Comparison of ENCODE assay signal across 16 mouse cellular contexts in the genomic region with DNA sequence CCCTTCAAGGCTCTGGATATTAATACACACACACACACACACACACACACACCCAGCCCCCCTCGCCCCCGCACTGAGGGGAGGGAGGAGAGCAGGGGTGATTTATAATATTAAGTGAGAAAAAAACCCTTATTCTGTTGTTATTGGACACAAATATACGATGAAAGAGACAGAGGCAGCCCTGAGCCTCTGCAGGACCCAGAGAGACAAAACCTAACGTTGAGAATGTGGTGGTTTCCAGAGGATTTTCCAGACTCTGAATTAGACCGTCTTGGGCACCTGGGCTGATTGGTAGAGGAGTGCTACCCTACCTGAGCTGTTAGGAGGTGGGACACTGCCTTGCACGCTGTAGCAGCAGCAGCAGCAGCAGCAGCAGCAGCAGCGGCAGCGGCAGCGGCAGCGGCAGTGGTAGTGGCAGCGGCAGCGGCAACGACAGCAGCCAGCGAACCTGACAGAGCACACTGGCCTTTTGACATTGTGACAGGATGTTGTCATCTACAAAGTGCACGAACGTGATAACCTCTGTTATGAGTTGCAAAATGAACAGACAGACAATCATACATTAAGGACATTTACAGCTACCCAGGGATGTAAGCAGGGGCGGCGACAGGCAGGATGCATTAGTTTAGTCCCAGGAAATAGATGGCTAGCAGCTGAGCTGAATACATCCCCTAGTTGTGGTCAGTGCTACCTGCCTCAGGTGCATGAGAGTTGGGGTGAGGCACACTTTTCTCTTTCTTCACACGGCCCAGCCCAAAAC. TPM values are rescaled to one million over a fixed set of nuclear protein-coding genes. Genes with fewer than 3 reads are reported as not detected.
DNase-seq lines count a peak whose midpoint lies in the region; ATAC-seq and TF ChIP-seq lines count a peak whose summit lies in the region.
"Had no signal": no experiment of that assay in that cellular context is flagged by ENCODE, and none has a peak within 500 bp of the region (broad histone marks: within the 10 kb centered on the region; RNA-seq: fewer than 3 reads in every experiment).

No protein-coding gene starts in this region.

- peak overlapping the region; percentile 77 for H3K4me3 ChIP-seq in heart, embryonic 12.5 days
- peak overlapping the region; percentile 28; the same call in 1 of the 2 replicates for H3K4me3 ChIP-seq in stomach, embryonic 14.5 days (ENCODE audit: low read depth, low read length)
- H3K4me3 ChIP-seq in stomach, postnatal 0 days (ENCODE audit: low read depth, low read length) = no peak overlapping the region
- H3K4me3 ChIP-seq in heart, embryonic 16.5 days (ENCODE audit: low read length) = peak overlapping the region; percentile 77
- H3K4me3 ChIP-seq: liver, embryonic 13.5 days; neural tube, embryonic 13.5 days had no signal

- H3K27me3 ChIP-seq in heart, embryonic 12.5 days (replicated peaks) = peaks cover 61% of the 10 kb centered on the region
- H3K27me3 ChIP-seq in stomach, embryonic 14.5 days (ENCODE audit: control insufficient read depth, insufficient read depth, low read length) = peaks cover 55% of the 10 kb centered on the region
- H3K27me3 ChIP-seq in stomach, postnatal 0 days (ENCODE audit: control insufficient read depth, insufficient read depth, low read length) = peaks cover 27% of the 10 kb centered on the region
- H3K27me3 ChIP-seq in heart, embryonic 16.5 days (ENCODE audit: control insufficient read depth, insufficient read depth, low read length) = peaks cover 27% of the 10 kb centered on the region

- no peaks in the 10 kb centered on the region; the same call in 1 of the 2 replicates for H3K9me3 ChIP-seq in heart, embryonic 12.5 days (replicated peaks)
- H3K9me3 ChIP-seq in stomach, embryonic 14.5 days (ENCODE audit: control insufficient read depth, low read depth, low read length) = no peaks in the 10 kb centered on the region
- H3K9me3 ChIP-seq in stomach, postnatal 0 days (ENCODE audit: control insufficient read depth, low read length) = no peaks in the 10 kb centered on the region
- no peaks in the 10 kb centered on the region for H3K9me3 ChIP-seq in heart, embryonic 16.5 days (replicated peaks; ENCODE audit: control insufficient read depth, low read length)
- H3K9me3 ChIP-seq: liver, embryonic 13.5 days; neural tube, embryonic 13.5 days had no signal

- no peak for TF ChIP-seq CTCF in stomach, postnatal 0 days (IDR thresholded peaks at IDR 0.05; ENCODE audit: low read depth)

- no peak for DNase-seq in heart, postnatal 4 days
- no peak for DNase-seq in stomach, postnatal 0 days (ENCODE audit: low spot score)
- no peak for DNase-seq in kidney, postnatal 4 days
- no peak for DNase-seq in lung, postnatal 10 days
- DNase-seq: cerebellum, adult 11-12 months; liver, embryonic 13.5 days; lung, postnatal 14 days; midbrain, embryonic 14.5 days; thymus, adult 2 months had no signal

- peak overlapping the region; percentile 95 for H3K9ac ChIP-seq in heart, embryonic 12.5 days
- no peak overlapping the region for H3K9ac ChIP-seq in stomach, embryonic 14.5 days (replicated peaks; ENCODE audit: low read depth, low read length)
- H3K9ac ChIP-seq in stomach, postnatal 0 days (ENCODE audit: low read length) = no peak overlapping the region
- H3K9ac ChIP-seq in heart, embryonic 16.5 days (ENCODE audit: low read length) = peak overlapping the region; percentile 97
- H3K9ac ChIP-seq: liver, embryonic 13.5 days; neural tube, embryonic 13.5 days had no signal

- no peak for ATAC-seq in heart, embryonic 12.5 days (ENCODE audit: insufficient number of reproducible peaks, low FRiP score)
- ATAC-seq in stomach, embryonic 14.5 days (ENCODE audit: insufficient number of reproducible peaks, insufficient read depth, low FRiP score, low read depth) = no peak
- ATAC-seq in stomach, postnatal 0 days (ENCODE audit: low FRiP score, low TSS enrichment) = no peak
- ATAC-seq in heart, embryonic 16.5 days (replicated peaks; ENCODE audit: extremely low read depth, insufficient read depth, low FRiP score) = no peak

- H3K36me3 ChIP-seq in heart, embryonic 12.5 days = peaks cover 47% of the 10 kb centered on the region
- H3K36me3 ChIP-seq in stomach, embryonic 14.5 days (ENCODE audit: control insufficient read depth, insufficient read depth, low read length) = no peaks in the 10 kb centered on the region
- no peaks in the 10 kb centered on the region for H3K36me3 ChIP-seq in stomach, postnatal 0 days (ENCODE audit: control insufficient read depth, insufficient read depth, low read length)
- peaks cover 10% of the 10 kb centered on the region; the same call in 1 of the 2 replicates for H3K36me3 ChIP-seq in heart, embryonic 16.5 days (ENCODE audit: control insufficient read depth, insufficient read depth)
- H3K36me3 ChIP-seq: liver, embryonic 13.5 days; neural tube, embryonic 13.5 days had no signal

- 9% methylated on average over 19 of the region's 19 CpGs for WGBS in heart, embryonic 12.5 days
- WGBS in stomach, embryonic 14.5 days = 5% methylated on average over 19 of the region's 19 CpGs
- 9% methylated on average over 19 of the region's 19 CpGs for WGBS in stomach, postnatal 0 days
- 6% methylated on average over 19 of the region's 19 CpGs for WGBS in heart, embryonic 16.5 days

- peaks cover 9% of the 10 kb centered on the region; the same call in 1 of the 2 replicates for H3K4me1 ChIP-seq in heart, embryonic 12.5 days (replicated peaks)
- H3K4me1 ChIP-seq in stomach, embryonic 14.5 days (ENCODE audit: control insufficient read depth, insufficient read depth, low read length) = no peaks in the 10 kb centered on the region
- no peaks in the 10 kb centered on the region for H3K4me1 ChIP-seq in stomach, postnatal 0 days (replicated peaks; ENCODE audit: control insufficient read depth, insufficient read depth)
- H3K4me1 ChIP-seq in heart, embryonic 16.5 days (ENCODE audit: control insufficient read depth, insufficient read depth, low read length) = peaks cover 9% of the 10 kb centered on the region

- peak overlapping the region; percentile 97 for H3K27ac ChIP-seq in heart, embryonic 12.5 days (ENCODE audit: poor library complexity, severe bottlenecking)
- H3K27ac ChIP-seq in stomach, embryonic 14.5 days (ENCODE audit: low read length) = no peak overlapping the region
- H3K27ac ChIP-seq in stomach, postnatal 0 days (replicated peaks) = no peak overlapping the region
- peak overlapping the region; percentile 95 for H3K27ac ChIP-seq in heart, embryonic 16.5 days (ENCODE audit: low read length)
- H3K27ac ChIP-seq: liver, embryonic 13.5 days; neural tube, embryonic 13.5 days had no signal

- TF ChIP-seq EP300 in stomach, postnatal 0 days (optimal IDR thresholded peaks at IDR 0.05) = no peak

- H3K4me2 ChIP-seq in heart, embryonic 12.5 days = peak overlapping the region; percentile 82
- peak overlapping the region; percentile 3; the same call in 1 of the 2 replicates for H3K4me2 ChIP-seq in stomach, embryonic 14.5 days (replicated peaks; ENCODE audit: low read depth, low read length)
- H3K4me2 ChIP-seq in stomach, postnatal 0 days (replicated peaks; ENCODE audit: low read depth) = no peak overlapping the region
- H3K4me2 ChIP-seq in heart, embryonic 16.5 days (ENCODE audit: low read depth, low read length) = peak overlapping the region; percentile 76
- H3K4me2 ChIP-seq: liver, embryonic 13.5 days; neural tube, embryonic 13.5 days had no signal

RNA-seq across cellular contexts. Expression of a gene that starts 7.8 kb away (rescaled TPM):
- 200 and 212 TPM in 2 replicates for polyA plus RNA-seq in heart, embryonic 12.5 days (2016; fragmentation: Nextera tagmentation; extraction: Ambion mirVana)
- total RNA-seq in heart, postnatal 4 days (2021) = 100 to 1,000 TPM; 123 to 128 TPM
- 6.4 and 8.1 TPM in 2 replicates for polyA plus RNA-seq in stomach, embryonic 14.5 days (2014; fragmentation: Nextera tagmentation; extraction: Ambion mirVana)
- polyA plus RNA-seq in stomach, postnatal 0 days (2015; fragmentation: Nextera tagmentation; extraction: Ambion mirVana) = 0.17 and 0.91 TPM in 2 replicates
- polyA plus RNA-seq in heart, embryonic 16.5 days (2015; fragmentation: Nextera tagmentation; extraction: Ambion mirVana) = 123 and 132 TPM in 2 replicates
- total RNA-seq: granulocyte monocyte progenitor cell, adult 5-6 weeks; left cerebral cortex, postnatal 10 days had no signal
- polyA plus RNA-seq: kidney, embryonic 16.5 days; liver, embryonic 13.5 days; midbrain, embryonic 14.5 days had no signal

RNA-seq across cellular contexts. Expression of a gene that starts 56.1 kb away (rescaled TPM):
- 51.1 and 51.9 TPM in 2 replicates for polyA plus RNA-seq in heart, embryonic 12.5 days (2016; fragmentation: Nextera tagmentation; extraction: Ambion mirVana)
- total RNA-seq in heart, postnatal 4 days (2021) = 10 to 100 TPM; 41.4 to 43.0 TPM
- 49.8 and 53.6 TPM in 2 replicates for polyA plus RNA-seq in stomach, embryonic 14.5 days (2014; fragmentation: Nextera tagmentation; extraction: Ambion mirVana)
- polyA plus RNA-seq in stomach, postnatal 0 days (2015; fragmentation: Nextera tagmentation; extraction: Ambion mirVana) = 33.3 and 33.9 TPM in 2 replicates
- polyA plus RNA-seq in heart, embryonic 16.5 days (2015; fragmentation: Nextera tagmentation; extraction: Ambion mirVana) = 56.8 and 56.9 TPM in 2 replicates

Comparison
In these comparisons a context has a peak if more than half of its experiments do, and no peak if none do; other contexts are left out.
1. H3K27ac ChIP-seq: peak in heart, embryonic 12.5 days (single experiment) and heart, embryonic 16.5 days (single experiment); none in stomach, embryonic 14.5 days (single experiment) and stomach, postnatal 0 days (single experiment).
2. H3K9ac ChIP-seq: peak in heart, embryonic 12.5 days (single experiment) and heart, embryonic 16.5 days (single experiment); none in stomach, embryonic 14.5 days (single experiment) and stomach, postnatal 0 days (single experiment).
3. RNA of a gene that starts 7.8 kb away (polyA plus RNA-seq): 200 to 212 TPM in heart, embryonic 12.5 days and 123 to 132 TPM in heart, embryonic 16.5 days; 6.4 to 8.1 TPM in stomach, embryonic 14.5 days and 0.17 to 0.91 TPM in stomach, postnatal 0 days; every median in the first group is over 10 times any median in the second.